Mouse (Mus musculus): ENCODE data around the gene Mrvi1. TPM values are rescaled to one million over a fixed set of nuclear protein-coding genes. Genes with fewer than 3 reads are reported as not detected.

Mrvi1 gene
- total and polyA plus RNA-seq, 3 experiments, result 14.8 to 18.7 (median 16.5) TPM

- Histone ChIP-seq H3K36me3 (ENCODE audit: control insufficient read depth, insufficient read depth, low read length) (no peaks in the 10 kb centered on the region), H3K27me3 (ENCODE audit: control insufficient read depth, insufficient read depth, low read length) (no peaks in the 10 kb centered on the region), H3K9ac (ENCODE audit: low read depth, low read length) (no peak overlapping the region), H3K4me3 (no peak overlapping the region), H3K27ac (no peak overlapping the region), H3K79me2 (replicated peaks; ENCODE audit: control insufficient read depth, insufficient read depth, low read length) (no peaks in the 10 kb centered on the region), H3K4me1 (ENCODE audit: control insufficient read depth, insufficient read depth, low read length) (no peaks in the 10 kb centered on the region)
- 70% methylated on average over 15 of the region's 15 CpGs for WGBS
- TF ChIP-seq CTCF (IDR thresholded peaks at IDR 0.05), result no peak
- TF ChIP-seq POLR2A (IDR thresholded peaks at IDR 0.05; ENCODE audit: insufficient read depth, low read depth, low read length), result no peak
- TF ChIP-seq EP300 (IDR thresholded peaks at IDR 0.05; ENCODE audit: insufficient read depth, low read depth, low read length), result no peak
- DNase-seq, result peak in 1 of 2 experiments; percentile 7
- intact Hi-C loops (cut with DNase I), result no loop called here
These were observed 16.9 kb upstream of the Mrvi1 start for GRCm38 (mm10) chr7:110998887-110999827.

GRCm38 (mm10) chr7:110991221-110991494 is 8.9 kb upstream of the Mrvi1 start:
- no peaks in the 10 kb centered on the region for H3K36me3 ChIP-seq (ENCODE audit: control insufficient read depth, insufficient read depth, low read length)
- no peak for DNase-seq
- peaks cover 4% of the 10 kb centered on the region for H3K4me1 ChIP-seq (ENCODE audit: control insufficient read depth, insufficient read depth, low read length)
- 86% methylated on average over 4 of the region's 4 CpGs for WGBS
- no peak overlapping the region for H3K27ac ChIP-seq
- no peaks in the 10 kb centered on the region for H3K27me3 ChIP-seq (ENCODE audit: control insufficient read depth, insufficient read depth, low read length)
- H3K4me3 ChIP-seq, result no peak overlapping the region
- no peak for TF ChIP-seq CTCF (IDR thresholded peaks at IDR 0.05)
- TF ChIP-seq POLR2A (IDR thresholded peaks at IDR 0.05; ENCODE audit: insufficient read depth, low read depth, low read length), result no peak
- TF ChIP-seq EP300 (IDR thresholded peaks at IDR 0.05; ENCODE audit: insufficient read depth, low read depth, low read length), result no peak
- no peaks in the 10 kb centered on the region for H3K79me2 ChIP-seq (replicated peaks; ENCODE audit: control insufficient read depth, insufficient read depth, low read length)
- intact Hi-C loops (cut with DNase I), result no loop called here
- H3K9ac ChIP-seq (ENCODE audit: low read depth, low read length), result no peak overlapping the region

- DNase-seq, result no peak
- H3K27me3 ChIP-seq (ENCODE audit: control insufficient read depth, insufficient read depth, low read length), result no peaks in the 10 kb centered on the region
- no peak overlapping the region for H3K9ac ChIP-seq (ENCODE audit: low read depth, low read length)
- H3K4me1 ChIP-seq (ENCODE audit: control insufficient read depth, insufficient read depth, low read length), result peaks cover 6% of the 10 kb centered on the region
- H3K27ac ChIP-seq, result no peak overlapping the region
- TF ChIP-seq CTCF (IDR thresholded peaks at IDR 0.05) (no peak), POLR2A (IDR thresholded peaks at IDR 0.05; ENCODE audit: insufficient read depth, low read depth, low read length) (no peak), EP300 (IDR thresholded peaks at IDR 0.05; ENCODE audit: insufficient read depth, low read depth, low read length) (no peak)
- no peak overlapping the region for H3K4me3 ChIP-seq
- WGBS, result 60% methylated on average over 5 of the region's 5 CpGs
- no peaks in the 10 kb centered on the region for H3K36me3 ChIP-seq (ENCODE audit: control insufficient read depth, insufficient read depth, low read length)
- intact Hi-C loops (cut with DNase I), result no loop called here
- H3K79me2 ChIP-seq (replicated peaks; ENCODE audit: control insufficient read depth, insufficient read depth, low read length), result no peaks in the 10 kb centered on the region
These were observed 8.3 kb upstream of the Mrvi1 start for GRCm38 (mm10) chr7:110990356-110991220.

- no peaks in the 10 kb centered on the region for H3K79me2 ChIP-seq (replicated peaks; ENCODE audit: control insufficient read depth, insufficient read depth, low read length)
- no peaks in the 10 kb centered on the region for H3K36me3 ChIP-seq (ENCODE audit: control insufficient read depth, insufficient read depth, low read length)
- 39% methylated on average over 5 of the region's 5 CpGs for WGBS
- H3K4me1 ChIP-seq (ENCODE audit: control insufficient read depth, insufficient read depth, low read length), result peaks cover 7% of the 10 kb centered on the region
- peak in 1 of 2 experiments; percentile 12 for DNase-seq
- H3K9ac ChIP-seq (ENCODE audit: low read depth, low read length), result no peak overlapping the region
- H3K27me3 ChIP-seq (ENCODE audit: control insufficient read depth, insufficient read depth, low read length), result no peaks in the 10 kb centered on the region
- intact Hi-C loops (cut with DNase I), result no loop called here
- no peak for TF ChIP-seq POLR2A (IDR thresholded peaks at IDR 0.05; ENCODE audit: insufficient read depth, low read depth, low read length)
- no peak for TF ChIP-seq CTCF (IDR thresholded peaks at IDR 0.05)
- TF ChIP-seq EP300 (IDR thresholded peaks at IDR 0.05; ENCODE audit: insufficient read depth, low read depth, low read length), result no peak
- H3K27ac ChIP-seq, result no peak overlapping the region
- H3K4me3 ChIP-seq, result no peak overlapping the region
These were observed 7.1 kb upstream of the Mrvi1 start for GRCm38 (mm10) chr7:110989286-110989879.

- H3K4me1 ChIP-seq (ENCODE audit: control insufficient read depth, insufficient read depth, low read length), result peaks cover 7% of the 10 kb centered on the region
- intact Hi-C loops (cut with DNase I), result no loop called here
- no peaks in the 10 kb centered on the region for H3K27me3 ChIP-seq (ENCODE audit: control insufficient read depth, insufficient read depth, low read length)
- no peaks in the 10 kb centered on the region for H3K36me3 ChIP-seq (ENCODE audit: control insufficient read depth, insufficient read depth, low read length)
- no peak overlapping the region for H3K27ac ChIP-seq
- TF ChIP-seq CTCF (IDR thresholded peaks at IDR 0.05), result no peak
- no peak for TF ChIP-seq EP300 (IDR thresholded peaks at IDR 0.05; ENCODE audit: insufficient read depth, low read depth, low read length)
- TF ChIP-seq POLR2A (IDR thresholded peaks at IDR 0.05; ENCODE audit: insufficient read depth, low read depth, low read length), result no peak
- no peak overlapping the region for H3K9ac ChIP-seq (ENCODE audit: low read depth, low read length)
- WGBS, result 69% methylated on average over 3 of the region's 3 CpGs
- H3K4me3 ChIP-seq, result no peak overlapping the region
- no peaks in the 10 kb centered on the region for H3K79me2 ChIP-seq (replicated peaks; ENCODE audit: control insufficient read depth, insufficient read depth, low read length)
- DNase-seq, result no peak
These were observed 5.8 kb upstream of the Mrvi1 start for GRCm38 (mm10) chr7:110988081-110988480.
